Mouse (Mus musculus): Measurements from ENCODE around the gene Arl1. TPM values are rescaled to one million over a fixed set of nuclear protein-coding genes. Genes with fewer than 3 reads are reported as not detected.

The Arl1 gene
- polyA plus RNA-seq (2016; fragmentation: Nextera tagmentation; extraction: Ambion mirVana) = 149 and 156 TPM in 2 replicates

- WGBS = under 1% methylated on average over 65 of the region's 65 CpGs
- peak within 1 kb of the TSS; percentile 95 for H3K27ac ChIP-seq
- peak; percentile 94 for DNase-seq (ENCODE audit: low spot score)
These were observed at the start of gene Arl1 for GRCm38 (mm10) chr10:88730571-88731495. Gene Arl1, plus strand, starts transcription at chr10:88730858.

GRCm38 (mm10) chr10:88682904-88683563 lies 47.6 kb upstream of the Arl1 start:
- no peak overlapping the region for H3K27ac ChIP-seq
- DNase-seq (ENCODE audit: low spot score) = no peak
- H3K27me3 ChIP-seq (ENCODE audit: insufficient read depth, poor library complexity, severe bottlenecking) = no peaks in the 10 kb centered on the region
- H3K4me1 ChIP-seq = no peaks in the 10 kb centered on the region
- no peaks in the 10 kb centered on the region for H3K36me3 ChIP-seq
- no peak overlapping the region for H3K4me3 ChIP-seq
- no peaks in the 10 kb centered on the region for H3K9me3 ChIP-seq
- 74% methylated on average over 4 of the region's 4 CpGs for WGBS

More at GRCm38 (mm10) chr10:88730571-88731495, at the start of gene Arl1:
- no peaks in the 10 kb centered on the region for H3K9me3 ChIP-seq
- no peaks in the 10 kb centered on the region for H3K27me3 ChIP-seq (ENCODE audit: insufficient read depth, poor library complexity, severe bottlenecking)
- H3K36me3 ChIP-seq = peaks cover 3% of the 10 kb centered on the region; the same call in 1 of the 2 replicates
- peaks cover 11% of the 10 kb centered on the region; the same call in 1 of the 2 replicates for H3K4me1 ChIP-seq
- H3K4me3 ChIP-seq = peak within 1 kb of the TSS; percentile 98

- Histone ChIP-seq H3K4me3 (no peak within 1 kb of the TSS), H3K9me3 (no peaks in the 10 kb centered on the region), H3K4me1 (no peaks in the 10 kb centered on the region), H3K36me3 (no peaks in the 10 kb centered on the region), H3K27me3 (ENCODE audit: insufficient read depth, poor library complexity, severe bottlenecking) (no peaks in the 10 kb centered on the region), H3K27ac (no peak within 1 kb of the TSS)
- 65% methylated on average over 5 of the region's 5 CpGs for WGBS
- DNase-seq (ENCODE audit: low spot score) = no peak
These were observed 45.7 kb upstream of the Arl1 start, which contains the start of gene Spic for GRCm38 (mm10) chr10:88684925-88685324. Gene Spic, minus strand, starts transcription at chr10:88685015.

GRCm38 (mm10) chr10:88700938-88701337 lies 29.7 kb upstream of the Arl1 start:
- Histone ChIP-seq H3K27me3 (ENCODE audit: insufficient read depth, poor library complexity, severe bottlenecking) (no peaks in the 10 kb centered on the region), H3K4me1 (no peaks in the 10 kb centered on the region), H3K36me3 (no peaks in the 10 kb centered on the region), H3K4me3 (no peak overlapping the region), H3K27ac (no peak overlapping the region), H3K9me3 (no peaks in the 10 kb centered on the region)
- no peak for DNase-seq (ENCODE audit: low spot score)
- WGBS = 68% methylated on average over 6 of the region's 6 CpGs

GRCm38 (mm10) chr10:88708671-88709523 lies 21.8 kb upstream of the Arl1 start:
- 56% methylated on average over 10 of the region's 10 CpGs for WGBS
- Histone ChIP-seq H3K27ac (no peak overlapping the region), H3K9me3 (no peaks in the 10 kb centered on the region), H3K4me1 (no peaks in the 10 kb centered on the region), H3K27me3 (ENCODE audit: insufficient read depth, poor library complexity, severe bottlenecking) (no peaks in the 10 kb centered on the region), H3K4me3 (no peak overlapping the region), H3K36me3 (no peaks in the 10 kb centered on the region)
- no peak for DNase-seq (ENCODE audit: low spot score)

GRCm38 (mm10) chr10:88712359-88712758 lies 18.3 kb upstream of the Arl1 start:
- Histone ChIP-seq H3K4me3 (no peak overlapping the region), H3K36me3 (no peaks in the 10 kb centered on the region), H3K27ac (no peak overlapping the region), H3K4me1 (no peaks in the 10 kb centered on the region), H3K9me3 (no peaks in the 10 kb centered on the region), H3K27me3 (ENCODE audit: insufficient read depth, poor library complexity, severe bottlenecking) (no peaks in the 10 kb centered on the region)
- WGBS = 72% methylated on average over 6 of the region's 6 CpGs
- DNase-seq (ENCODE audit: low spot score) = no peak

GRCm38 (mm10) chr10:88714744-88715143 lies 15.9 kb upstream of the Arl1 start:
- DNase-seq (ENCODE audit: low spot score) = no peak
- WGBS = 75% methylated on average over 4 of the region's 4 CpGs

GRCm38 (mm10) chr10:88715621-88716020 lies 15.0 kb upstream of the Arl1 start:
- WGBS = 85% methylated on average over 6 of the region's 6 CpGs
- Histone ChIP-seq H3K36me3 (no peaks in the 10 kb centered on the region), H3K9me3 (no peaks in the 10 kb centered on the region), H3K27ac (no peak overlapping the region), H3K4me1 (no peaks in the 10 kb centered on the region), H3K27me3 (ENCODE audit: insufficient read depth, poor library complexity, severe bottlenecking) (no peaks in the 10 kb centered on the region), H3K4me3 (no peak overlapping the region)
- no peak for DNase-seq (ENCODE audit: low spot score)

More at GRCm38 (mm10) chr10:88714744-88715143, 15.9 kb upstream of the Arl1 start:
- Histone ChIP-seq H3K4me3 (no peak overlapping the region), H3K9me3 (no peaks in the 10 kb centered on the region), H3K27me3 (ENCODE audit: insufficient read depth, poor library complexity, severe bottlenecking) (no peaks in the 10 kb centered on the region), H3K27ac (no peak overlapping the region), H3K36me3 (no peaks in the 10 kb centered on the region), H3K4me1 (no peaks in the 10 kb centered on the region)

GRCm38 (mm10) chr10:88716986-88717755 lies 13.5 kb upstream of the Arl1 start:
- Histone ChIP-seq H3K4me1 (no peaks in the 10 kb centered on the region), H3K36me3 (no peaks in the 10 kb centered on the region), H3K27me3 (ENCODE audit: insufficient read depth, poor library complexity, severe bottlenecking) (no peaks in the 10 kb centered on the region), H3K9me3 (no peaks in the 10 kb centered on the region), H3K4me3 (no peak overlapping the region), H3K27ac (no peak overlapping the region)
- DNase-seq (ENCODE audit: low spot score) = no peak
- WGBS = 50% methylated on average over 13 of the region's 13 CpGs

GRCm38 (mm10) chr10:88717756-88718025 lies 13.0 kb upstream of the Arl1 start:
- Histone ChIP-seq H3K4me1 (no peaks in the 10 kb centered on the region), H3K9me3 (no peaks in the 10 kb centered on the region), H3K27me3 (ENCODE audit: insufficient read depth, poor library complexity, severe bottlenecking) (no peaks in the 10 kb centered on the region), H3K4me3 (no peak overlapping the region), H3K27ac (no peak overlapping the region), H3K36me3 (no peaks in the 10 kb centered on the region)
- WGBS = 43% methylated on average over 2 of the region's 2 CpGs
- DNase-seq (ENCODE audit: low spot score) = no peak

GRCm38 (mm10) chr10:88719618-88720017 lies 11.0 kb upstream of the Arl1 start:
- DNase-seq (ENCODE audit: low spot score) = no peak

GRCm38 (mm10) chr10:88725343-88725742 lies 5.3 kb upstream of the Arl1 start:
- no peaks in the 10 kb centered on the region for H3K36me3 ChIP-seq
- no peak overlapping the region for H3K27ac ChIP-seq
- H3K4me3 ChIP-seq = no peak overlapping the region
- H3K9me3 ChIP-seq = no peaks in the 10 kb centered on the region
- WGBS = 52% methylated on average over 2 of the region's 2 CpGs
- 0 out of 2 replicates have a peak, but pooled peaks cover 2% of the 10 kb centered on the region for H3K4me1 ChIP-seq
- H3K27me3 ChIP-seq (ENCODE audit: insufficient read depth, poor library complexity, severe bottlenecking) = no peaks in the 10 kb centered on the region
- DNase-seq (ENCODE audit: low spot score) = no peak

More at GRCm38 (mm10) chr10:88719618-88720017, 11.0 kb upstream of the Arl1 start:
- Histone ChIP-seq H3K36me3 (no peaks in the 10 kb centered on the region), H3K9me3 (no peaks in the 10 kb centered on the region), H3K27me3 (ENCODE audit: insufficient read depth, poor library complexity, severe bottlenecking) (no peaks in the 10 kb centered on the region), H3K4me3 (no peak overlapping the region), H3K4me1 (no peaks in the 10 kb centered on the region), H3K27ac (no peak overlapping the region)
- 81% methylated on average over 1 of the region's 1 CpGs for WGBS
